Mouse (Mus musculus) limb, embryonic 11.5 days (tissue): ENCODE results near the gene Trim3. TPM values are rescaled to one million over a fixed set of nuclear protein-coding genes. Genes with fewer than 3 reads are reported as not detected.
A peak's percentile ranks its signal among the peaks of the same experiment; 100 is the strongest.

Experiments used
- ATAC-seq: fragments of 200-750 bp; cut with Nextera tagmentation; 2 replicates; pipeline ENCODE4 v1.8.0; 2017; ENCODE audit warnings: low read depth; ENCODE audit not compliant: insufficient number of reproducible peaks, low FRiP score, low TSS enrichment
- DNase-seq: peaks from one replicate; pipeline ENCODE4 v3.0.0-alpha.2; 2015; ENCODE audit warnings: low spot score
- H3K27ac ChIP-seq: fragments of 300-500 bp; sonication (generic); replicated peaks from 2 replicates; pipeline ENCODE4 v1.5.1; 2014; ENCODE audit warnings: low read depth, mild to moderate bottlenecking, low read length
- H3K27me3 ChIP-seq: fragments of 300-500 bp; sonication (generic); 2 replicates; pipeline ENCODE4 v1.6.1; 2014; ENCODE audit warnings: mild to moderate bottlenecking, low read length, mixed read lengths; ENCODE audit not compliant: control insufficient read depth, insufficient read depth
- H3K36me3 ChIP-seq: fragments of 300-500 bp; sonication (generic); 2 replicates; pipeline ENCODE4 v1.6.1; 2014; ENCODE audit warnings: mild to moderate bottlenecking, low read length, moderate library complexity, mixed read lengths; ENCODE audit not compliant: control insufficient read depth, insufficient read depth
- H3K4me1 ChIP-seq: fragments of 300-500 bp; sonication (generic); 2 replicates; pipeline ENCODE4 v1.6.1; 2014; ENCODE audit warnings: low read length, mixed read lengths; ENCODE audit not compliant: control insufficient read depth, insufficient read depth
- H3K4me2 ChIP-seq: fragments of 300-500 bp; sonication (generic); 2 replicates; pipeline ENCODE4 v1.6.1; 2014; ENCODE audit warnings: low read depth, mild to moderate bottlenecking, moderate library complexity; ENCODE audit not compliant: severe bottlenecking
- H3K4me3 ChIP-seq: fragments of 300-500 bp; sonication (generic); 2 replicates; pipeline ENCODE4 v1.5.1; 2014; ENCODE audit warnings: low read depth, low read length
- H3K9ac ChIP-seq: fragments of 300-500 bp; sonication (generic); 2 replicates; pipeline ENCODE4 v1.6.1; 2014; ENCODE audit warnings: mild to moderate bottlenecking, low read length
- H3K9me3 ChIP-seq: fragments of 300-500 bp; sonication (generic); 2 replicates; pipeline ENCODE4 v1.6.1; 2016; ENCODE audit warnings: low read length; ENCODE audit not compliant: control insufficient read depth
- WGBS: fragments of 180-500 bp; shearing (Covaris S2); extraction: QIAGEN DNeasy Blood & Tissue Kit; methylation state at CpG from one replicate; pipeline ENCODE4 v1.1.7; 2014; 5-methylcytosine and 5-hydroxymethylcytosine counted together
- polyA plus RNA-seq: library from polyadenylated mRNA; unstranded; fragments of >200 nt; fragmentation: Nextera tagmentation; extraction: Ambion mirVana; gene quantifications from 2 replicates; pipeline ENCODE4 v1.2.1, GENCODE M21; 2014

Gene Trim3
- polyA plus RNA-seq, 1 experiment from 2014 or later: 22.7 TPM

- no peak overlapping the region for H3K4me2 ChIP-seq
- H3K36me3 ChIP-seq: peaks cover 6% of the 10 kb centered on the region; the same call in 1 of the 2 replicates
- no peak overlapping the region for H3K27ac ChIP-seq
- no peaks in the 10 kb centered on the region for H3K27me3 ChIP-seq
- H3K4me3 ChIP-seq: no peak overlapping the region
- DNase-seq (no peak), ATAC-seq (no peak)
- peaks cover 25% of the 10 kb centered on the region for H3K4me1 ChIP-seq
- H3K9ac ChIP-seq: no peak overlapping the region
- H3K9me3 ChIP-seq: no peaks in the 10 kb centered on the region
- WGBS: 94% methylated on average over 8 of the region's 8 CpGs
Measured at GRCm38 (mm10) chr7:105572949-105573348, 60.4 kb downstream of the Trim3 start.

GRCm38 (mm10) chr7:105570756-105571155 is 62.6 kb downstream of the Trim3 start:
- Histone ChIP-seq H3K9me3 (no peaks in the 10 kb centered on the region), H3K4me3 (no peak overlapping the region), H3K27me3 (no peaks in the 10 kb centered on the region), H3K9ac (no peak overlapping the region), H3K36me3 (peaks cover 10% of the 10 kb centered on the region), H3K4me2 (no peak overlapping the region), H3K4me1 (peaks cover 20% of the 10 kb centered on the region), H3K27ac (no peak overlapping the region)
- no peak for ATAC-seq
- DNase-seq: no peak
- WGBS: 86% methylated on average over 4 of the region's 4 CpGs

- peaks cover 20% of the 10 kb centered on the region for H3K4me1 ChIP-seq
- H3K9ac ChIP-seq: no peak overlapping the region
- no peak overlapping the region for H3K4me2 ChIP-seq
- H3K27ac ChIP-seq: no peak overlapping the region
- no peak overlapping the region for H3K4me3 ChIP-seq
- H3K36me3 ChIP-seq: peaks cover 10% of the 10 kb centered on the region
- WGBS: 40% methylated on average over 12 of the region's 12 CpGs
- H3K27me3 ChIP-seq: no peaks in the 10 kb centered on the region
- H3K9me3 ChIP-seq: no peaks in the 10 kb centered on the region
- no peak for DNase-seq
- ATAC-seq: no peak; the same call in 1 of the 2 replicates
Measured at GRCm38 (mm10) chr7:105569512-105570496, 63.6 kb downstream of the Trim3 start.

- Histone ChIP-seq H3K4me2 (no peak overlapping the region), H3K4me3 (no peak overlapping the region), H3K36me3 (peaks cover 13% of the 10 kb centered on the region)
Measured at GRCm38 (mm10) chr7:105568988-105569471, 64.3 kb downstream of the Trim3 start.

GRCm38 (mm10) chr7:105568583-105568982 is 64.8 kb downstream of the Trim3 start:
- Histone ChIP-seq H3K27me3 (no peaks in the 10 kb centered on the region), H3K4me2 (no peak overlapping the region), H3K36me3 (peaks cover 11% of the 10 kb centered on the region), H3K27ac (no peak overlapping the region), H3K4me1 (peaks cover 20% of the 10 kb centered on the region), H3K9ac (no peak overlapping the region), H3K4me3 (no peak overlapping the region), H3K9me3 (no peaks in the 10 kb centered on the region)
- 22% methylated on average over 7 of the region's 7 CpGs for WGBS
- ATAC-seq (no peak), DNase-seq (no peak)

More at GRCm38 (mm10) chr7:105568988-105569471, 64.3 kb downstream of the Trim3 start:
- DNase-seq: peak; percentile 62
- Histone ChIP-seq H3K27ac (no peak overlapping the region), H3K4me1 (peaks cover 20% of the 10 kb centered on the region), H3K9ac (no peak overlapping the region), H3K27me3 (no peaks in the 10 kb centered on the region), H3K9me3 (no peaks in the 10 kb centered on the region)
- 2% methylated on average over 6 of the region's 6 CpGs for WGBS
- ATAC-seq: peak; percentile 79

GRCm38 (mm10) chr7:105565071-105565836 is 68.1 kb downstream of the Trim3 start:
- Histone ChIP-seq H3K27me3 (no peaks in the 10 kb centered on the region), H3K36me3 (peaks cover 7% of the 10 kb centered on the region), H3K4me1 (peaks cover 17% of the 10 kb centered on the region), H3K9me3 (no peaks in the 10 kb centered on the region), H3K27ac (no peak overlapping the region), H3K9ac (no peak overlapping the region), H3K4me2 (no peak overlapping the region), H3K4me3 (no peak overlapping the region)
- no peak for ATAC-seq
- DNase-seq: no peak
- WGBS: 89% methylated on average over 17 of the region's 17 CpGs

GRCm38 (mm10) chr7:105563367-105563766 is 70.0 kb downstream of the Trim3 start:
- H3K9me3 ChIP-seq: no peaks in the 10 kb centered on the region
- H3K4me1 ChIP-seq: no peaks in the 10 kb centered on the region
- no peak for ATAC-seq
- DNase-seq: no peak
- H3K4me3 ChIP-seq: no peak overlapping the region
- no peak overlapping the region for H3K4me2 ChIP-seq
- H3K36me3 ChIP-seq: peaks cover 9% of the 10 kb centered on the region
- WGBS: 88% methylated on average over 3 of the region's 3 CpGs
- H3K27me3 ChIP-seq: no peaks in the 10 kb centered on the region
- H3K9ac ChIP-seq: no peak overlapping the region
- no peak overlapping the region for H3K27ac ChIP-seq

- H3K36me3 ChIP-seq: peaks cover 16% of the 10 kb centered on the region
- WGBS: 97% methylated on average over 3 of the region's 3 CpGs
- H3K27ac ChIP-seq: no peak overlapping the region
- no peaks in the 10 kb centered on the region for H3K4me1 ChIP-seq
- no peaks in the 10 kb centered on the region for H3K27me3 ChIP-seq
- H3K4me2 ChIP-seq: no peak overlapping the region
- H3K4me3 ChIP-seq: no peak overlapping the region
- no peak overlapping the region for H3K9ac ChIP-seq
- DNase-seq (no peak), ATAC-seq (no peak)
- no peaks in the 10 kb centered on the region for H3K9me3 ChIP-seq
Measured at GRCm38 (mm10) chr7:105562317-105562716, 71.1 kb downstream of the Trim3 start.
